Mouse (Mus musculus): ENCODE data around the gene Lrrc74b. TPM values are rescaled to one million over a fixed set of nuclear protein-coding genes. Genes with fewer than 3 reads are reported as not detected.
"Not testable (repeated sequence)": the region's sequence is repeated elsewhere in the genome, so short reads cannot be mapped to it uniquely, and the experiment has no call there.

Lrrc74b gene
- total and polyA plus RNA-seq, 2 experiments from 2014 or later: 3.5 to 4.1 TPM

- H3K9ac ChIP-seq: no peak overlapping the region
- H3K4me2 ChIP-seq (ENCODE audit: low read depth): no peak overlapping the region
- TF ChIP-seq CTCF (IDR thresholded peaks at IDR 0.05; ENCODE audit: low read depth): no peak
- peaks cover 5% of the 10 kb centered on the region; the same call in 1 of the 2 replicates for H3K27me3 ChIP-seq (ENCODE audit: insufficient read depth, low read length)
- WGBS: 63% methylated on average over 9 of the region's 9 CpGs
- no peak for DNase-seq
- 0 out of 2 replicates have a peak, but pooled peaks cover 5% of the 10 kb centered on the region for H3K4me1 ChIP-seq (ENCODE audit: insufficient read depth)
- no peaks in the 10 kb centered on the region for H3K9me3 ChIP-seq (ENCODE audit: low read length)
- no peak overlapping the region for H3K4me3 ChIP-seq (ENCODE audit: low read depth, low read length)
- no peaks in the 10 kb centered on the region for H3K36me3 ChIP-seq (ENCODE audit: insufficient read depth)
- no peak for ATAC-seq
- H3K27ac ChIP-seq (ENCODE audit: low read depth, low read length): no peak overlapping the region
Observed at GRCm38 (mm10) chr16:17559396-17560027, 1.5 kb downstream of the Lrrc74b start.

DNA sequence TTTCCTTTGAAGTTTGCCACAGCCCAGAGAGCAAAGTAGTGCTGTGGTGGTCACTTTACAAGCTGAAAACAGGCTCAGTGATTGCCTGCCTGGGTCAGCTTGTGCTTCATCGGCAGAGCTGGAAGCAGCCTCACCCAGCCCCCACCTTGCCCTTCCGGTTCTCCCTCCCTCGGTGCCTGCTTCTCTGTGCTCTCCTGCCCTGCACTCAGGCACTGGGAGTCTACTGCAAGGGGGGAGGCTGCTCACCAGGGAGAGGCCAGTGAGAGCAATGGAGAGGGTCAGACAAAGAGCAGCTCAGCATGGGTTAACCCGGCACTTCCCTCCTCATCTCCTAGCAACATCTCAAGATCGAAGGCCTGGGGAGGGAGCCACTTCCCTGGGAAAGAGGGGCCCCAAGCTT lies 2.2 kb downstream of the Lrrc74b start:
- Histone ChIP-seq H3K27me3 (ENCODE audit: insufficient read depth, low read length) (peaks cover 5% of the 10 kb centered on the region; the same call in 1 of the 2 replicates), H3K4me2 (ENCODE audit: low read depth) (no peak overlapping the region), H3K9ac (no peak overlapping the region), H3K27ac (ENCODE audit: low read depth, low read length) (no peak overlapping the region), H3K36me3 (ENCODE audit: insufficient read depth) (no peaks in the 10 kb centered on the region), H3K4me1 (ENCODE audit: insufficient read depth) (0 out of 2 replicates have a peak, but pooled peaks cover 5% of the 10 kb centered on the region), H3K4me3 (ENCODE audit: low read depth, low read length) (no peak overlapping the region), H3K9me3 (ENCODE audit: low read length) (no peaks in the 10 kb centered on the region)
- no peak for ATAC-seq
- WGBS: 3% methylated on average over 5 of the region's 5 CpGs
- no peak for TF ChIP-seq CTCF (IDR thresholded peaks at IDR 0.05; ENCODE audit: low read depth)
- no peak for DNase-seq

DNA sequence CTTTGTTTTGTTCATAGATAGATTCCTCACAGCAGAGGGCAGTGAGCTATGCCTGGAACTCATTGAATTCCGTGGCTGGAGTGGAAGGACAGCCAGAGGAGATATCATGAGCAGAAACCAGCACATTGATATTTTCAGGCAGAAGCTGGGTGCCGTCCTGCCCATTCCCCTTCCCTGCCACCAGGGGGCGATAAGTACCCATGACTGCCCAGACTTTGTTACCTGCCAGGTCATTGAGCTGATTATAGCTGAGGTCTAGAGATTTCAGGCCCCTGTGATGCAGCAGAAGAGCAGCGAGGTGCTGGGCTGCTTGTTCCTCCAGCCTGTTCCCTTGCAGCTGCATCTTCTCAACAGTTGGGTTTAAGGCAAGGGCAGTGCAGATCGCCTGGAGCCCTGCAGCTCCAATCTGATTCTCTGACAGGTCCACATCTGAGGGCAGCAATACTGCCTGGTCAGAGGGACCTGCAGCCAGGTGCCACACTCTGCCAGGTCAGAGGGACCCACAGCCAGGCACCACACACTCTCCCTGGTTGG lies 3.0 kb downstream of the Lrrc74b start:
- Histone ChIP-seq H3K27me3 (ENCODE audit: insufficient read depth, low read length) (peaks cover 5% of the 10 kb centered on the region; the same call in 1 of the 2 replicates), H3K4me3 (ENCODE audit: low read depth, low read length) (no peak overlapping the region), H3K9me3 (ENCODE audit: low read length) (no peaks in the 10 kb centered on the region), H3K9ac (no peak overlapping the region), H3K27ac (ENCODE audit: low read depth, low read length) (no peak overlapping the region), H3K4me1 (ENCODE audit: insufficient read depth) (0 out of 2 replicates have a peak, but pooled peaks cover 5% of the 10 kb centered on the region), H3K36me3 (ENCODE audit: insufficient read depth) (no peaks in the 10 kb centered on the region), H3K4me2 (ENCODE audit: low read depth) (no peak overlapping the region)
- 1% methylated on average over 5 of the region's 5 CpGs for WGBS
- DNase-seq: peak; percentile 78
- peak; percentile 98 for TF ChIP-seq CTCF (IDR thresholded peaks at IDR 0.05; ENCODE audit: low read depth)
- ATAC-seq: 0 out of 2 replicates have a peak, but pooled peaks have one; percentile 10

- DNase-seq (no peak), ATAC-seq (no peak)
- Histone ChIP-seq H3K4me2 (ENCODE audit: low read depth) (no peak overlapping the region), H3K9ac (no peak overlapping the region), H3K27ac (ENCODE audit: low read depth, low read length) (no peak overlapping the region), H3K36me3 (ENCODE audit: insufficient read depth) (no peaks in the 10 kb centered on the region), H3K4me1 (ENCODE audit: insufficient read depth) (0 out of 2 replicates have a peak, but pooled peaks cover 5% of the 10 kb centered on the region), H3K4me3 (ENCODE audit: low read depth, low read length) (no peak overlapping the region), H3K27me3 (ENCODE audit: insufficient read depth, low read length) (peaks cover 3% of the 10 kb centered on the region; the same call in 1 of the 2 replicates), H3K9me3 (ENCODE audit: low read length) (no peaks in the 10 kb centered on the region)
- no peak for TF ChIP-seq CTCF (IDR thresholded peaks at IDR 0.05; ENCODE audit: low read depth)
- WGBS: 62% methylated on average over 4 of the region's 4 CpGs
Observed at GRCm38 (mm10) chr16:17556907-17557306, 4.1 kb downstream of the Lrrc74b start.

DNA sequence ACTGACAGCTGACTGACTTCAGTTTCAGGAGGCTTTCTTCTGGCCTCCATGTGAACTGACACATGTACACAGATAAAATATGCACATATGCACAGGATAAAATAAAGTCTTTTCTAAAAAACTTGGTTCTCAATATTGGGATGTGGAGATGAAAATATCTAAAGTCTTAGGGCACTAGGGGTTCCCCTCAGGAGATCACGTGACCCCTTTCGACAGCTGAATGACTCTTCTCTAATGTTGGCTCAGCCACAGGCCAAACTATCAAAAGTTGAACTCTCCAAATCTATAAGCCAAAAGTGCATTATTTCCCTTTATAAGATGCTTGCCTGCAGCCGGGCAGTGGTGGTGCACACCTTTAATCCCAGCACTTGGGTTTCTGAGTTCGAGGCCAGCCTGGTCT lies 4.9 kb downstream of the Lrrc74b start:
- Histone ChIP-seq H3K9ac (no peak overlapping the region), H3K4me3 (ENCODE audit: low read depth, low read length) (no peak overlapping the region), H3K27ac (ENCODE audit: low read depth, low read length) (no peak overlapping the region), H3K4me1 (ENCODE audit: insufficient read depth) (no peaks in the 10 kb centered on the region), H3K9me3 (ENCODE audit: low read length) (no peaks in the 10 kb centered on the region), H3K4me2 (ENCODE audit: low read depth) (no peak overlapping the region), H3K36me3 (ENCODE audit: insufficient read depth) (no peaks in the 10 kb centered on the region), H3K27me3 (ENCODE audit: insufficient read depth, low read length) (no peaks in the 10 kb centered on the region)
- TF ChIP-seq CTCF (IDR thresholded peaks at IDR 0.05; ENCODE audit: low read depth): no peak
- ATAC-seq (no peak), DNase-seq (no peak)
- 89% methylated on average over 4 of the region's 4 CpGs for WGBS

DNA sequence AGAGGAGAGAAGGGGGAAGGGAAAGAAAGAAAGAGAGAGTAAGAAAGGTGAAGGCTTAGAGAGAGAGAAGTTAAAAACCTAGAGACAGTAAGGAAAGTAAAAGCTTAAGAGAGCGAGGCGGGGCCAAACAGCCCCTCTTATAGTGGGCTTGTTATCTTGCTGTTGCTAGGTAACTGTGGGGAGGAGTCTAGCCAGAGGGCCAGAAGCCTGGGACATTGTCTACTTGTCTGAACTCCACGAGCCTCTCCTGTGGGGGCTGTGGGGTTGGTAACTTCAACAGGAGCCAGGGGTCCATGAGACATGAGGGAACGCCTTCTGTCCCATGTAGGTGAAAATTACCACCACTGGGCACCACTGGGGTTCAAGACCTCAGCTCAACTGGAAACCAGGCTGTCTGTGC lies 6.3 kb downstream of the Lrrc74b start:
- not testable (repeated sequence) for H3K36me3 ChIP-seq (ENCODE audit: insufficient read depth); DNase-seq; H3K27me3 ChIP-seq (ENCODE audit: insufficient read depth, low read length); H3K9ac ChIP-seq; H3K4me3 ChIP-seq (ENCODE audit: low read depth, low read length); H3K4me2 ChIP-seq (ENCODE audit: low read depth); H3K27ac ChIP-seq (ENCODE audit: low read depth, low read length); H3K9me3 ChIP-seq (ENCODE audit: low read length); ATAC-seq; H3K4me1 ChIP-seq (ENCODE audit: insufficient read depth)
- WGBS: 12% methylated on average over 4 of the region's 4 CpGs

DNA sequence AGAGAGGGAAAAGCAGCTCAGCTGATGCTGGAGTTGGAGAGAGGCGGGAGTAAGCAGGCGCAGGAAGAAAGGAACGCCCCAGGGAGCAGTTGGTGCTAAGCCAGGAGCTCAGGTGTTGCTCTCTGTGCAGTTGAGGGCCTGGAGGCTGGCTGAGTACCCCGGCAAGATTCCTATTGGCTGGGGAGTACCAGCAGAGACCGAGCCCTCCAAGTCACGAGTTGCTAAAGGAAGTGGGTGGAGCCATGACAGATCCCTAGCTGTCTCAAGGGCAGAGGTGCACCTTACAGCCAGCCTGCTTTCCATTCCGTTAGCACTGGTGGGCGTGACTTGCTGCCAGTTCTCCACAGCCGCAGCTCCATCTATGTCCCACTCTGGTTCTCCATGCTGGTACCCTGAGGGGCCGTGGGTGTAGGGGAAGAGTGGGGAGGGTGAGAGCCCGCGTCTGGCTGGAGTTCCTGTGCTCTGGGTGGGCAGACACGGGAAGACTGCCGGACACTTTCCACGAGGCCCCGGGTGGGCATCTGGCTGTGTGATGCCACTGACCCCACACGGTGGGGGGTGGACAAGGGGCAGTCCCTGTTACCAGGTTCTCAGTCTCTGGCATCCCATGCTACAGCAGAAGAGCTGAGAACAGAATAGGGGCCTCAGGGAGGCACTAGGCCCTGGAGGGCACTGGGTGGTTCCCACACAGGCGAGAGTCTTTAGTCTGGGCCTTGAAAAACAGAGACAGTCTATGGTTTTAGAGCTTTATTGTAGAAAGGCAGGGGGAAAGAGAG lies 6.9 kb downstream of the Lrrc74b start:
- DNase-seq: peak; percentile 60
- H3K36me3 ChIP-seq (ENCODE audit: insufficient read depth): no peaks in the 10 kb centered on the region
- 8% methylated on average over 18 of the region's 18 CpGs for WGBS
- H3K27ac ChIP-seq (ENCODE audit: low read depth, low read length): no peak overlapping the region
- no peak overlapping the region for H3K9ac ChIP-seq
- H3K4me3 ChIP-seq (ENCODE audit: low read depth, low read length): peak overlapping the region; percentile 13; the same call in 1 of the 2 replicates
- no peaks in the 10 kb centered on the region for H3K4me1 ChIP-seq (ENCODE audit: insufficient read depth)
- no peaks in the 10 kb centered on the region for H3K9me3 ChIP-seq (ENCODE audit: low read length)
- no peak for TF ChIP-seq CTCF (IDR thresholded peaks at IDR 0.05; ENCODE audit: low read depth)
- peak; percentile 97 for ATAC-seq
- no peaks in the 10 kb centered on the region for H3K27me3 ChIP-seq (ENCODE audit: insufficient read depth, low read length)
- H3K4me2 ChIP-seq (ENCODE audit: low read depth): peak overlapping the region; percentile 40
